Mouse (Mus musculus) bone marrow macrophage, adult 2 months (primary cell): ENCODE measurements around the gene Gm12355. TPM values are rescaled to one million over a fixed set of nuclear protein-coding genes. Genes with fewer than 3 reads are reported as not detected.
"Not testable (repeated sequence)": the region's sequence is repeated elsewhere in the genome, so short reads cannot be mapped to it uniquely, and the experiment has no call there.

Experiments
- H3K27ac ChIP-seq: 2 replicates; pipeline ENCODE4 v1.5.1; 2012; ENCODE audit warnings: low read depth, low read length; ENCODE audit not compliant: insufficient read depth
- H3K4me1 ChIP-seq: 2 replicates; pipeline ENCODE4 v1.6.1; 2012; ENCODE audit warnings: low read length; ENCODE audit not compliant: control insufficient read depth, insufficient read depth
- H3K4me3 ChIP-seq: 2 replicates; pipeline ENCODE4 v1.5.1; 2012; ENCODE audit warnings: mild to moderate bottlenecking, low read length, moderate library complexity; ENCODE audit not compliant: insufficient read depth
- CTCF ChIP-seq: IDR thresholded peaks from 2 replicates; pipeline ENCODE4 v1.5.1; 2012; ENCODE audit warnings: low read depth, mild to moderate bottlenecking, low read length, moderate library complexity
- POLR2A ChIP-seq: IDR thresholded peaks from 2 replicates; pipeline ENCODE4 v1.6.1; 2012; ENCODE audit warnings: mild to moderate bottlenecking, low read depth, low read length, borderline replicate concordance
- polyA plus RNA-seq: library from polyadenylated mRNA; stranded (reverse); fragments of >200 nt; gene quantifications from 2 replicates; pipeline ENCODE4 v1.2.4, GENCODE M21; 2012; ENCODE audit not compliant: missing spikeins, insufficient read depth, insufficient read length

Gene Gm12355
- polyA plus RNA-seq, 1 experiment = 9.6 TPM

DNA sequence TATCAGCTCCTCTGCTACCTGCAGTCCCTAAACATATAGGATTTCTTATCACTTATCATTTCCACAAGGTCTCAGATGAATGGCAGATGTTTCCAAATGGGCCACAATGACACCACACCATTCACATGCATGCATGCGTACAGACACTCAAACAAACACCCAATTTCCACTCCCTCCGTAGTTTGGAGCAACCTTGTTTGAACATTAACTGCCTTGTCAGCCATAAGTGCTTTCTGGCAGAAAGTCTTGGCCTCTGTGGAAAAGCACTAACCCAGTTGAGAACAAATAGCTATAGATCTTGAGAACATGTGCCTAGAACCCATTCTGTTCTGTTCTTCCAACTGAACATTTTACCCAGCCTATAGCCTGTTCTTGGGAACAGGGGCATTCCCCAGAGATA, 20.5 kb upstream of the Gm12355 start:
- Histone ChIP-seq H3K4me3 (no peak overlapping the region), H3K27ac (no peak overlapping the region), H3K4me1 (no peaks in the 10 kb centered on the region)
- no peak for TF ChIP-seq CTCF
- no peak for TF ChIP-seq POLR2A

DNA sequence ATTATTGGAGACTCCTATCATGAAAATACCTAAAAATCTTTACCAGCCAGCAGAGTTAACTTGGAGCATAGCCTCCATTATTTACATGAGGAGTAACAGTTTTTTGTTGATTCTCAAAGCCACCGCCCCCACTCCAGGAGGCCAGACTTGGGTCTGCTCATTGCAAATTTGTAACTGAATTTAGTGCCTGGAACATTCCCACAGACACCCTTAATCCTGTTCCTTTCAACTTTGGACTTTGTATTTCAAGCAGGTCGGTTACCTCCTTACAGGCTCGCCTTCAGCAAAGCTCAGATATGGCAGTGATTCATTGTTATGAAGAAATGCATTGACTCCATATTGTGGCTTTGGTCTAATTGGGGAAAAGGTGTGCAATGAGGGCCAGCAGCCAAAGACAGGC, 19.3 kb upstream of the Gm12355 start:
- Histone ChIP-seq H3K27ac (no peak overlapping the region), H3K4me3 (no peak overlapping the region), H3K4me1 (no peaks in the 10 kb centered on the region)
- TF ChIP-seq CTCF (no peak), POLR2A (no peak)

GRCm38 (mm10) chr11:98640091-98640490, 14.6 kb upstream of the Gm12355 start:
- Histone ChIP-seq H3K27ac (no peak overlapping the region), H3K4me3 (no peak overlapping the region), H3K4me1 (no peaks in the 10 kb centered on the region)
- TF ChIP-seq POLR2A (no peak), CTCF (no peak)

DNA sequence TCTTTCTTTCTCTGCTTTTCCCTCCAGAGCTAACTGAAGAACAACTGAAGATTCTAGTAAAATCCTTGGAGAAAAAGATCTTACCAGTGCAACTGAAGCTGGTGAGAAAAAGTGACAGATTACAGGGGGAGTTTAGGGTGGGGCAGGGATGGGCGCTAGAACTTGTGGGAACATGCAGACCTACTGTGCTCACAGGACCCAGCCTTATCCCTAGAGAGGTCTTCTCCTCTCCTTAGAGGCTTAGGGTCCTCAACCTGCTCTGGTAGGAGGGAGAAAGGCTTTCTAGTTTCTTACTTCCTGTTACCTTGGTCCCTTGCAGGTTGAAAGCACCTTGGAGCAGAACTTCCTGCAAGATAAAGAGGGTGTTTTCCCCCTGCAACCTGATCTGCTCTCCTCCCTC, 12.0 kb upstream of the Gm12355 start:
- no peak for TF ChIP-seq POLR2A
- TF ChIP-seq CTCF = no peak
- H3K27ac ChIP-seq = no peak overlapping the region
- H3K4me3 ChIP-seq = no peak overlapping the region
- H3K4me1 ChIP-seq = no peaks in the 10 kb centered on the region

DNA sequence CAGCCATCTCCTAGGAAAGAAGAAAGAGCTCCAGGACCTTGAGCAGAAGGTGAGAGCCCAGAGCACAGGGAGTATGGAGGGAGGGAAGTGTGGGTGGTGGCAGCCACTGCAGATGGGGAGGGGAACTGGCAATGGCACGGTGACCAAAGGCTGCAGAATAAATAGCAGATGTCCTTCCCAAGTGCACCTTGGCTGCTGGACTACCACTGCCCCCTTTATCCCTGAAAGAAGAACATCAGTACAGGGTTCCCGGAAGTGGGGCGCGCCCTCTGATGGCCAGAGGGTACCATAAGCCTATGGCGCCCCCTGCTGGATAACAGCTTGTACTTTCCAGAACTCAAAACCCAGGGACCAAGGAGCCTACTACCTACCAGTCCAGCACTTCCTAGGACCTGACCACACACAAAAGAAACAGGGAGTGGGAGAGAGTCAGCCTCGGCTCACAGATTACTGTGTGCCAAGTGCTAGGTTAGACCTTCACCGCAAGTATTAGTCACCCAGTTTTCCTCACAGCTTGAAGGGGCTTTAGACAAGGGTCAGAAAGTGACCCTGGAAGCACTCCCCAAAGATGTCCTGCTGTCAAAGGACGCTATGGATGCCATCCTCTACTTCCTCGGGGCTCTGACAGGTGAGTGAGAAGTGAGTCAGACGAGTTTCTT, 10.0 kb upstream of the Gm12355 start:
- peak; percentile 50; the same call in 1 of the 2 replicates for TF ChIP-seq CTCF
- H3K4me3 ChIP-seq, H3K27ac ChIP-seq, H3K4me1 ChIP-seq: not testable (repeated sequence)

- no peak for TF ChIP-seq CTCF
- TF ChIP-seq POLR2A = no peak
- Histone ChIP-seq H3K4me1 (no peaks in the 10 kb centered on the region), H3K27ac (no peak overlapping the region), H3K4me3 (no peak overlapping the region)
Measured at GRCm38 (mm10) chr11:98630646-98631045, 5.2 kb upstream of the Gm12355 start.

DNA sequence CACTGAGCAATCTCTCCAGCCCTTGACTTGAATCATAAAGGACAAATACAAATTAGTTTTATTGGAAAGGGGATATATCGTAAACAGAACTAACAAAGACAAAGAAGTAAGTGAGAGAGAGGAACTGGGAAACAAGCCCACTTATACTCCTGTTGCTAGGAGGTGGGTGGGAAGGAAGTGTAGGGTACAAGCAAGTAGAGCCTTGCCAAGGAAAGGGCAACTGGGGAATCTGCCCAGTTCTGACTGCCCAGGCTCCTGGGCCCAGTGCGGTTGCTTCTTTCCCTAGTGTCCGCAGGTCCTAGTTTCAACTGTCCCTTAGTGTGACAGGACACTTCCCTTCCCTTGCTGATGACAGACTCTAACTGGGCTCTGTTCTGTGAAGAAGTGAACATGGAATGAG, 3.2 kb upstream of the Gm12355 start:
- H3K4me1 ChIP-seq = no peaks in the 10 kb centered on the region
- no peak overlapping the region for H3K27ac ChIP-seq
- TF ChIP-seq CTCF (no peak), POLR2A (no peak)
- no peak overlapping the region for H3K4me3 ChIP-seq

GRCm38 (mm10) chr11:98624381-98624780, 1.1 kb downstream of the Gm12355 start:
- not testable (repeated sequence) for H3K27ac ChIP-seq, H3K4me1 ChIP-seq, H3K4me3 ChIP-seq

GRCm38 (mm10) chr11:98623981-98624380, 1.5 kb downstream of the Gm12355 start:
- H3K4me3 ChIP-seq, H3K27ac ChIP-seq, H3K4me1 ChIP-seq: not testable (repeated sequence)

DNA sequence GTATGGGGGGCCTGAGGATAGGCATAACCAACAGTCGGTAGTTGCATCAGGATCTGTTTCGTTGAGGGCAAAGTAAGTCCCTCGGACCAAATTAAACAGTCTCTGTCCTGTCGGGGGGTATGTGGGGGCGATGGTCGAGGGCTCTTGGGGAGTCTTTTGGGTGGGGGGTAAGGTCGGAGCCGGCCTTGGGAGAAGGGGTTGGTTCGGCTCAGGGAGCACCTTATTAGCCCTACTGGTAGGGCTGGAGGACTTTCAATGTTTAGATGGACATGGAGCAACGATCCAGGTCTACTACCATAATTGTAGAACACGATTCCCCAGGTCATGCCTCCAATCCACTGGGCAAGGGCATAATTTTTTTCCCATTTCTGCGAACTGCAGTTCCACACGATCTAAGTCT, 4.7 kb downstream of the Gm12355 start:
- no peak overlapping the region for H3K4me3 ChIP-seq
- TF ChIP-seq CTCF (no peak), POLR2A (no peak)
- no peaks in the 10 kb centered on the region for H3K4me1 ChIP-seq
- H3K27ac ChIP-seq = no peak overlapping the region

GRCm38 (mm10) chr11:98606763-98607162, 18.7 kb downstream of the Gm12355 start:
- TF ChIP-seq POLR2A (no peak), CTCF (no peak)
- Histone ChIP-seq H3K4me1 (no peaks in the 10 kb centered on the region), H3K27ac (no peak overlapping the region), H3K4me3 (no peak overlapping the region)

DNA sequence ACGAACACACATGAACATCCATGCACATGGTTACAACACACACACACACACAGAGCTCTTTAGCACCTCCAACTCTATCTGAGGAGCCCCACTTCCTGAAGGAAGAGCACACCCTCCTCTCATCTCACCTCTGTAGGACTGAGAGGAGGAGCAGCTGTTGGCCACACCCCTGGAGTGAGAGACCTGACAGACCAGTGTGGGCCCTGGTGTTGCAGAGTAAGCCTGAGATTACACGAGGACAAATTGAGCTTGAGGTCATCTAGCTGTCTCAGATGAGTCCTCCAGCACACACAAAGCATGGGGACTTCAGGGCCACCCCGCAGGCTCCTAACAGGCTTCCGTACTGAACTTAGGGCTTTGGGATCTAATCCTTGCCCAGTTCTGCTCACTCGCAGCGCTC, 20.6 kb downstream of the Gm12355 start:
- not testable (repeated sequence) for H3K27ac ChIP-seq, H3K4me1 ChIP-seq, H3K4me3 ChIP-seq
